Mouse (Mus musculus) adrenal gland (tissue): ENCODE measurements around the gene 1700067K01Rik.

Experiments
- intact Hi-C: fragments of 180-260 bp; cut with DNase I; formaldehyde crosslinking; loops from one replicate; pipeline ENCODE4 v1.15.1; 2025
- microRNA-seq, 2 experiments: library from miRNA; unstranded; fragments of <30 nt; microRNA quantifications; one replicate each; pipeline ENCODE4; 2019

The 1700067K01Rik gene

GRCm38 (mm10) chr8:84044900-84045299 lies 43.6 kb downstream of the 1700067K01Rik start, which contains the start of gene Rln3:
Rln3 (minus strand) TSS chr8:84045000.
- intact Hi-C loops, result loop anchor here (5.0 kb wide), 1 partner anchor 57 kb away; the partner anchor contains the start of gene Dcaf15

GRCm38 (mm10) chr8:84046505-84046904 lies 45.2 kb downstream of the 1700067K01Rik start:
- intact Hi-C loops, result no loop called here

- intact Hi-C loops, result no loop called here
Observed at GRCm38 (mm10) chr8:84048171-84048570, 46.9 kb downstream of the 1700067K01Rik start.

GRCm38 (mm10) chr8:84052746-84053145 lies 51.4 kb downstream of the 1700067K01Rik start:
- intact Hi-C loops, result no loop called here

- intact Hi-C loops, result no loop called here
Observed at GRCm38 (mm10) chr8:84053229-84053628, 51.9 kb downstream of the 1700067K01Rik start.

Small RNAs within 50 kb of the gene (microRNA-seq; reads per million reads assigned to microRNA genes)
- gene Mir1199, result 0.34 to 1.6 reads per million in 2 experiments
- 6.0 to 7.9 reads per million in 2 experiments for gene Mir8111
